Mouse (Mus musculus): ENCODE results near the gene Vmn2r94. TPM values are rescaled to one million over a fixed set of nuclear protein-coding genes. Genes with fewer than 3 reads are reported as not detected.

The Vmn2r94 gene
- polyA plus RNA-seq (2014; fragmentation: Illumina TruSeq; extraction: RNeasy Lipid Tissue Mini Kit (QIAGEN cat#74804); ENCODE audit: low read depth, low replicate concordance), result not detected

DNA sequence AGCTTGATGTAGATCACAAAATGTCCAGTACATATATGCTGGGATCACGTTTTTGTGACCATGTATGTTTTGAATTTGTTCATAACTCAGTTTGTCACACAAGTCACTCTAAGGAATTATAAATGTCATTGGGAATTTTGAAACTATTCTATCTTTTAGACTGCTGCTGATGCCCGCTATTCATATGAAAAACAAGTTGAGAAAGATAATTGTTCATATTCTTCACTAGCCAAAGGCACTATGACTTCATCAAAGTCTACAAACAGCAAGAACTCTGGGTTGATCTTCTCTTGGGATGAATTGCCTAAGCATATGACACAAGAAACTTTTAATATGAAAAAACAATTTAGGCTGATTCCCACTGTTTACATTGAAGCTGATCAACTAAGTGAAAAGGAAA is at the start of gene Vmn2r94:
Vmn2r94 (minus strand) TSS at position 101 of the 400 bp plus-strand sequence.

DNA sequence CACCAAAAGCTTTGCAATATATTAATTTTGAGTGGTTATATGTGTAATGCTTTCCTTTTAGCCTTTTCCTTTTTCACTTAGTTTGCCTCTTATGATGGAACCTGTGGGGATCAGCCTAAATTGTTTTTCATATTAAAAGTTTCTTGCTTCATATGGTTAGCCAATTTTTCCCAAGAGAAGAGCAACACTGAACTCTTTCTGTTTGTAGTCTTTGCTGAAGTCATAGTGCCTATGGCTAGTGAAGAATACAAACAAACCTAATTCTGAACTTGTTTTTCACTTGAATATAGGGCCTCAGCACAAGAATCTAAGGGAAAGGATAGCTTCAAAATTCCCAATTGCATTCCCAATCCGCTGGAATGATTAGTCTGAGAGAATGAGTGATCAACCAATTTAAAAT is 20.2 kb upstream of the Vmn2r94 start, which contains the start of gene Vmn2r93:
Vmn2r93 (plus strand) TSS at position 301 of the 400 bp plus-strand sequence.

Other genes with a start within 250 kb of the Vmn2r94 start
- gene Vmn2r124, start 228.3 kb downstream of the Vmn2r94 start, polyA plus RNA-seq (2014; fragmentation: Illumina TruSeq; extraction: RNeasy Lipid Tissue Mini Kit (QIAGEN cat#74804); ENCODE audit: low read depth, low replicate concordance), result not detected
- gene Vmn2r91, start 192.7 kb downstream of the Vmn2r94 start, polyA plus RNA-seq (2014; fragmentation: Illumina TruSeq; extraction: RNeasy Lipid Tissue Mini Kit (QIAGEN cat#74804); ENCODE audit: low read depth, low replicate concordance), result not detected
- gene Vmn2r92, start 125.9 kb downstream of the Vmn2r94 start, polyA plus RNA-seq (2014; fragmentation: Illumina TruSeq; extraction: RNeasy Lipid Tissue Mini Kit (QIAGEN cat#74804); ENCODE audit: low read depth, low replicate concordance), result 0.10 TPM
- gene Vmn2r93, start 20.3 kb upstream of the Vmn2r94 start, polyA plus RNA-seq (2014; fragmentation: Illumina TruSeq; extraction: RNeasy Lipid Tissue Mini Kit (QIAGEN cat#74804); ENCODE audit: low read depth, low replicate concordance), result not detected
- gene Vmn2r95, start 146.3 kb upstream of the Vmn2r94 start, polyA plus RNA-seq (2014; fragmentation: Illumina TruSeq; extraction: RNeasy Lipid Tissue Mini Kit (QIAGEN cat#74804); ENCODE audit: low read depth, low replicate concordance), result not detected